Mouse (Mus musculus): ENCODE results near the gene Ppme1. TPM values are rescaled to one million over a fixed set of nuclear protein-coding genes. Genes with fewer than 3 reads are reported as not detected.

Gene Ppme1
- total and polyA plus RNA-seq, 3 experiments: 29.5 to 74.0 TPM; not detected in 1

- H3K27me3 ChIP-seq (ENCODE audit: control insufficient read depth in 1 of 2, insufficient read depth in 2 of 2, low read length in 2 of 2): peaks cover 0 to 4% of the 10 kb centered on the region in 2 experiments; a peak in 2 of 4 replicates
- H3K9ac ChIP-seq (ENCODE audit: control insufficient read depth, low read depth, low read length, poor library complexity, severe bottlenecking): no peak within 1 kb of the TSS
- no peak for DNase-seq (ENCODE audit: low read depth, low spot score)
- H3K27ac ChIP-seq (ENCODE audit: control insufficient read depth, low read depth, low read length): no peak within 1 kb of the TSS
- no peaks in the 10 kb centered on the region for H3K79me2 ChIP-seq (ENCODE audit: control insufficient read depth, insufficient read depth, low read length, poor library complexity)
- 0 out of 4 replicates have a peak, but pooled peaks cover 0 to 5% of the 10 kb centered on the region in 2 experiments for H3K4me1 ChIP-seq (ENCODE audit: control insufficient read depth in 1 of 2, insufficient read depth in 2 of 2, low read length in 2 of 2)
- H3K4me3 ChIP-seq (ENCODE audit: control insufficient read depth in 1 of 2, insufficient read depth in 1 of 2, low read depth in 2 of 2, low read length in 2 of 2): no peak within 1 kb of the TSS
- TF ChIP-seq ZNF384 (IDR thresholded peaks at IDR 0.05; ENCODE audit: low read depth, low read length) (no peak), CTCF (IDR thresholded peaks at IDR 0.05 in 2 of 3, conservative IDR thresholded peaks at IDR 0.05 in 1 of 3; ENCODE audit: control insufficient read depth in 1 of 3, insufficient read depth in 1 of 3, low read depth in 2 of 3, low read length in 3 of 3, poor library complexity in 1 of 3, severe bottlenecking in 1 of 3) (peak in 1 of 3 experiments; percentile 9; a peak in 1 of 6 replicates)
- no peaks in the 10 kb centered on the region; a peak in 1 of 4 replicates for H3K36me3 ChIP-seq (ENCODE audit: control insufficient read depth in 1 of 2, insufficient read depth in 2 of 2, low read length in 2 of 2)
- no peaks in the 10 kb centered on the region for H3K9me3 ChIP-seq (replicated peaks; ENCODE audit: insufficient read depth, low read length)
These were observed 86.7 kb downstream of the Ppme1 start, which contains the start of gene P4ha3 for GRCm38 (mm10) chr7:100285383-100285782. TSS of gene P4ha3 (plus strand) at chr7:100285520.

- TF ChIP-seq USF1 (IDR thresholded peaks at IDR 0.05; ENCODE audit: low read depth, low read length): no peak
- no peak for TF ChIP-seq SIN3A (IDR thresholded peaks at IDR 0.05; ENCODE audit: low read length)
- TF ChIP-seq POLR2A (IDR thresholded peaks at IDR 0.05; ENCODE audit: control insufficient read depth in 1 of 2, insufficient read depth in 1 of 2, low read depth in 1 of 2, low read length in 2 of 2, poor library complexity in 1 of 2): no peak
- no peak for TF ChIP-seq GABPA (IDR thresholded peaks at IDR 0.05; ENCODE audit: low read depth, low read length)
- no peak for TF ChIP-seq ZNF384 (IDR thresholded peaks at IDR 0.05; ENCODE audit: low read depth, low read length)
- no peak for TF ChIP-seq CHD2 (IDR thresholded peaks at IDR 0.05; ENCODE audit: low read length)
- TF ChIP-seq POLR2AphosphoS2 (IDR thresholded peaks at IDR 0.05; ENCODE audit: low read length): no peak
- no peak for TF ChIP-seq NELFE (IDR thresholded peaks at IDR 0.05; ENCODE audit: low read depth, low read length)
- TF ChIP-seq NRF1 (IDR thresholded peaks at IDR 0.05; ENCODE audit: insufficient read depth, low read depth, low read length, poor library complexity, severe bottlenecking): no peak
- no peak for TF ChIP-seq CHD1 (IDR thresholded peaks at IDR 0.05; ENCODE audit: low read depth, low read length)
- no peak for TF ChIP-seq POLR2AphosphoS5 (IDR thresholded peaks at IDR 0.05; ENCODE audit: borderline replicate concordance, low read depth, low read length)
- TF ChIP-seq ZKSCAN1 (IDR thresholded peaks at IDR 0.05; ENCODE audit: low read depth, low read length): no peak
- H3K27me3 ChIP-seq (ENCODE audit: control insufficient read depth in 1 of 2, insufficient read depth in 2 of 2, low read length in 2 of 2): peaks cover 0 to 4% of the 10 kb centered on the region in 2 experiments; a peak in 2 of 4 replicates
These were observed 88.8 kb downstream of the Ppme1 start for GRCm38 (mm10) chr7:100283298-100283697.

GRCm38 (mm10) chr7:100281596-100281995, 90.5 kb downstream of the Ppme1 start:
- Histone ChIP-seq H3K27ac (ENCODE audit: control insufficient read depth, low read depth, low read length) (no peak overlapping the region), H3K4me1 (ENCODE audit: control insufficient read depth in 1 of 2, insufficient read depth in 2 of 2, low read length in 2 of 2) (no peaks in the 10 kb centered on the region), H3K27me3 (ENCODE audit: control insufficient read depth in 1 of 2, insufficient read depth in 2 of 2, low read length in 2 of 2) (peaks cover 0 to 2% of the 10 kb centered on the region in 2 experiments; a peak in 2 of 4 replicates), H3K4me3 (ENCODE audit: control insufficient read depth in 1 of 2, insufficient read depth in 1 of 2, low read depth in 2 of 2, low read length in 2 of 2) (no peak overlapping the region), H3K36me3 (ENCODE audit: control insufficient read depth in 1 of 2, insufficient read depth in 2 of 2, low read length in 2 of 2) (no peaks in the 10 kb centered on the region), H3K79me2 (ENCODE audit: control insufficient read depth, insufficient read depth, low read length, poor library complexity) (no peaks in the 10 kb centered on the region), H3K9me3 (replicated peaks; ENCODE audit: insufficient read depth, low read length) (no peaks in the 10 kb centered on the region), H3K9ac (ENCODE audit: control insufficient read depth, low read depth, low read length, poor library complexity, severe bottlenecking) (no peak overlapping the region)
- TF ChIP-seq CTCF (IDR thresholded peaks at IDR 0.05 in 2 of 3, conservative IDR thresholded peaks at IDR 0.05 in 1 of 3; ENCODE audit: control insufficient read depth in 1 of 3, insufficient read depth in 1 of 3, low read depth in 2 of 3, low read length in 3 of 3, poor library complexity in 1 of 3, severe bottlenecking in 1 of 3) (no peak), ZMIZ1 (IDR thresholded peaks at IDR 0.05; ENCODE audit: low read depth, low read length) (no peak), JUND (IDR thresholded peaks at IDR 0.05; ENCODE audit: low read depth, low read length) (no peak), MYB (IDR thresholded peaks at IDR 0.05; ENCODE audit: low read depth, low read length) (no peak), POLR2AphosphoS2 (IDR thresholded peaks at IDR 0.05; ENCODE audit: low read length) (no peak), ETS1 (IDR thresholded peaks at IDR 0.05; ENCODE audit: low read depth, low read length) (no peak), TBP (IDR thresholded peaks at IDR 0.05; ENCODE audit: low read depth, low read length) (no peak), GABPA (IDR thresholded peaks at IDR 0.05; ENCODE audit: low read depth, low read length) (no peak), MAZ (IDR thresholded peaks at IDR 0.05; ENCODE audit: low read depth, low read length) (no peak), ZKSCAN1 (IDR thresholded peaks at IDR 0.05; ENCODE audit: low read depth, low read length) (no peak), TAL1 (IDR thresholded peaks at IDR 0.05; ENCODE audit: low read length) (no peak), MYC (IDR thresholded peaks at IDR 0.05; ENCODE audit: low read depth, low read length) (no peak)
- DNase-seq (ENCODE audit: low read depth, low spot score): no peak

More at GRCm38 (mm10) chr7:100283298-100283697, 88.8 kb downstream of the Ppme1 start:
- Histone ChIP-seq H3K9ac (ENCODE audit: control insufficient read depth, low read depth, low read length, poor library complexity, severe bottlenecking) (no peak overlapping the region), H3K79me2 (ENCODE audit: control insufficient read depth, insufficient read depth, low read length, poor library complexity) (no peaks in the 10 kb centered on the region), H3K9me3 (replicated peaks; ENCODE audit: insufficient read depth, low read length) (no peaks in the 10 kb centered on the region), H3K4me3 (ENCODE audit: control insufficient read depth in 1 of 2, insufficient read depth in 1 of 2, low read depth in 2 of 2, low read length in 2 of 2) (no peak overlapping the region), H3K36me3 (ENCODE audit: control insufficient read depth in 1 of 2, insufficient read depth in 2 of 2, low read length in 2 of 2) (no peaks in the 10 kb centered on the region; a peak in 1 of 4 replicates), H3K4me1 (ENCODE audit: control insufficient read depth in 1 of 2, insufficient read depth in 2 of 2, low read length in 2 of 2) (no peaks in the 10 kb centered on the region), H3K27ac (ENCODE audit: control insufficient read depth, low read depth, low read length) (no peak overlapping the region)
- DNase-seq (ENCODE audit: low read depth, low spot score): no peak

All from MEL (cell line).